Mouse (Mus musculus): ENCODE measurements around the gene Cxcl17. TPM values are rescaled to one million over a fixed set of nuclear protein-coding genes. Genes with fewer than 3 reads are reported as not detected.

Cxcl17 gene
- polyA plus RNA-seq, 2 experiments: not detected

GRCm38 (mm10) chr7:25435546-25435851 is 22.8 kb upstream of the Cxcl17 start:
- Histone ChIP-seq H3K27me3 (ENCODE audit: control insufficient read depth, insufficient read depth, low read length) (no peaks in the 10 kb centered on the region), H3K36me3 (replicated peaks; ENCODE audit: control insufficient read depth, insufficient read depth, low read depth) (no peaks in the 10 kb centered on the region), H3K9ac (replicated peaks) (no peak overlapping the region), H3K4me3 (ENCODE audit: insufficient read depth in 1 of 2, low read depth in 2 of 2, low read length in 2 of 2) (no peak overlapping the region), H3K4me1 (replicated peaks; ENCODE audit: control insufficient read depth in 2 of 2, insufficient read depth in 2 of 2, low read length in 1 of 2) (peaks cover 0 to 5% of the 10 kb centered on the region in 2 experiments; a peak in 1 of 4 replicates), H3K9me3 (ENCODE audit: control insufficient read depth, low read length) (no peaks in the 10 kb centered on the region), H3K27ac (no peak overlapping the region), H3K4me2 (ENCODE audit: low read depth) (no peak overlapping the region)
- WGBS (ENCODE audit: insufficient replicate concordance): 53% methylated on average over 2 of the region's 2 CpGs
- ATAC-seq (ENCODE audit: insufficient read depth) (no peak), DNase-seq (ENCODE audit: low read depth in 3 of 3, low spot score in 3 of 3) (no peak)
- TF ChIP-seq CTCF (IDR thresholded peaks at IDR 0.05; ENCODE audit: low read depth) (no peak), EP300 (IDR thresholded peaks at IDR 0.05; ENCODE audit: low read depth) (no peak)

GRCm38 (mm10) chr7:25434654-25435545 is 22.2 kb upstream of the Cxcl17 start:
- no peaks in the 10 kb centered on the region for H3K27me3 ChIP-seq (ENCODE audit: control insufficient read depth, insufficient read depth, low read length)
- H3K9me3 ChIP-seq (ENCODE audit: control insufficient read depth, low read length): no peaks in the 10 kb centered on the region
- H3K27ac ChIP-seq: no peak overlapping the region
- H3K4me2 ChIP-seq (ENCODE audit: low read depth): no peak overlapping the region
- no peak overlapping the region for H3K9ac ChIP-seq (replicated peaks)
- WGBS (ENCODE audit: insufficient replicate concordance): 78% methylated on average over 10 of the region's 10 CpGs
- H3K4me3 ChIP-seq (ENCODE audit: insufficient read depth in 1 of 2, low read depth in 2 of 2, low read length in 2 of 2): no peak overlapping the region
- H3K36me3 ChIP-seq (replicated peaks; ENCODE audit: control insufficient read depth, insufficient read depth, low read depth): no peaks in the 10 kb centered on the region
- TF ChIP-seq CTCF (IDR thresholded peaks at IDR 0.05; ENCODE audit: low read depth) (no peak), EP300 (IDR thresholded peaks at IDR 0.05; ENCODE audit: low read depth) (no peak)
- no peak for DNase-seq (ENCODE audit: low read depth in 3 of 3, low spot score in 3 of 3)
- H3K4me1 ChIP-seq (replicated peaks; ENCODE audit: control insufficient read depth in 2 of 2, insufficient read depth in 2 of 2, low read length in 1 of 2): peaks cover 0 to 2% of the 10 kb centered on the region in 2 experiments; a peak in 1 of 4 replicates
- no peak for ATAC-seq (ENCODE audit: insufficient read depth)

- H3K9me3 ChIP-seq (ENCODE audit: control insufficient read depth, low read length): no peaks in the 10 kb centered on the region
- no peak overlapping the region for H3K9ac ChIP-seq (replicated peaks)
- 65% methylated on average over 9 of the region's 9 CpGs for WGBS (ENCODE audit: insufficient replicate concordance)
- no peak overlapping the region for H3K4me2 ChIP-seq (ENCODE audit: low read depth)
- no peaks in the 10 kb centered on the region for H3K36me3 ChIP-seq (replicated peaks; ENCODE audit: control insufficient read depth, insufficient read depth, low read depth)
- H3K4me1 ChIP-seq (replicated peaks; ENCODE audit: control insufficient read depth in 2 of 2, insufficient read depth in 2 of 2, low read length in 1 of 2): 0 out of 4 replicates have a peak, but pooled peaks cover 0 to 2% of the 10 kb centered on the region in 2 experiments
- DNase-seq (ENCODE audit: low read depth in 3 of 3, low spot score in 3 of 3) (no peak), ATAC-seq (ENCODE audit: insufficient read depth) (no peak)
- H3K4me3 ChIP-seq (ENCODE audit: insufficient read depth in 1 of 2, low read depth in 2 of 2, low read length in 2 of 2): no peak overlapping the region
- TF ChIP-seq CTCF (IDR thresholded peaks at IDR 0.05; ENCODE audit: low read depth) (no peak), EP300 (IDR thresholded peaks at IDR 0.05; ENCODE audit: low read depth) (no peak)
- no peak overlapping the region for H3K27ac ChIP-seq
- H3K27me3 ChIP-seq (ENCODE audit: control insufficient read depth, insufficient read depth, low read length): no peaks in the 10 kb centered on the region
These were observed 21.3 kb upstream of the Cxcl17 start for GRCm38 (mm10) chr7:25433781-25434560.

GRCm38 (mm10) chr7:25433007-25433541 is 20.4 kb upstream of the Cxcl17 start:
- DNase-seq (ENCODE audit: low read depth in 3 of 3, low spot score in 3 of 3): no peak
- H3K9me3 ChIP-seq (ENCODE audit: control insufficient read depth, low read length): no peaks in the 10 kb centered on the region
- no peak overlapping the region for H3K4me3 ChIP-seq (ENCODE audit: insufficient read depth in 1 of 2, low read depth in 2 of 2, low read length in 2 of 2)
- no peaks in the 10 kb centered on the region for H3K27me3 ChIP-seq (ENCODE audit: control insufficient read depth, insufficient read depth, low read length)
- no peak for ATAC-seq (ENCODE audit: insufficient read depth)
- 14% methylated on average over 5 of the region's 5 CpGs for WGBS (ENCODE audit: insufficient replicate concordance)
- TF ChIP-seq EP300 (IDR thresholded peaks at IDR 0.05; ENCODE audit: low read depth) (no peak), CTCF (IDR thresholded peaks at IDR 0.05; ENCODE audit: low read depth) (no peak)
- no peaks in the 10 kb centered on the region for H3K36me3 ChIP-seq (replicated peaks; ENCODE audit: control insufficient read depth, insufficient read depth, low read depth)
- H3K4me1 ChIP-seq (replicated peaks; ENCODE audit: control insufficient read depth in 2 of 2, insufficient read depth in 2 of 2, low read length in 1 of 2): 0 out of 4 replicates have a peak, but pooled peaks cover 0 to 2% of the 10 kb centered on the region in 2 experiments
- no peak overlapping the region for H3K9ac ChIP-seq (replicated peaks)
- no peak overlapping the region for H3K4me2 ChIP-seq (ENCODE audit: low read depth)
- H3K27ac ChIP-seq: no peak overlapping the region

- DNase-seq (ENCODE audit: low read depth in 3 of 3, low spot score in 3 of 3): no peak
- Histone ChIP-seq H3K36me3 (replicated peaks; ENCODE audit: control insufficient read depth, insufficient read depth, low read depth) (no peaks in the 10 kb centered on the region), H3K4me1 (replicated peaks; ENCODE audit: control insufficient read depth in 2 of 2, insufficient read depth in 2 of 2, low read length in 1 of 2) (0 out of 4 replicates have a peak, but pooled peaks cover 0 to 2% of the 10 kb centered on the region in 2 experiments), H3K9me3 (ENCODE audit: control insufficient read depth, low read length) (no peaks in the 10 kb centered on the region), H3K27ac (no peak overlapping the region), H3K4me3 (ENCODE audit: insufficient read depth in 1 of 2, low read depth in 2 of 2, low read length in 2 of 2) (no peak overlapping the region), H3K4me2 (ENCODE audit: low read depth) (no peak overlapping the region), H3K27me3 (ENCODE audit: control insufficient read depth, insufficient read depth, low read length) (no peaks in the 10 kb centered on the region), H3K9ac (replicated peaks) (no peak overlapping the region)
- WGBS (ENCODE audit: insufficient replicate concordance): 55% methylated on average over 6 of the region's 6 CpGs
- no peak for TF ChIP-seq EP300 (IDR thresholded peaks at IDR 0.05; ENCODE audit: low read depth)
- TF ChIP-seq CTCF (IDR thresholded peaks at IDR 0.05; ENCODE audit: low read depth): no peak
- no peak for ATAC-seq (ENCODE audit: insufficient read depth)
These were observed 19.7 kb upstream of the Cxcl17 start for GRCm38 (mm10) chr7:25432381-25432780.
